Mouse (Mus musculus) gastrocnemius, postnatal 36 days (tissue): ENCODE data around the gene Rhod. TPM values are rescaled to one million over a fixed set of nuclear protein-coding genes. Genes with fewer than 3 reads are reported as not detected.
"Not testable (repeated sequence)": the region's sequence is repeated elsewhere in the genome, so short reads cannot be mapped to it uniquely, and the experiment has no call there.

Experiments used
- DNase-seq, 2 experiments: peaks; one replicate each; pipeline ENCODE4 v3.0.0; 2022
- intact Hi-C: fragments of 180-260 bp; cut with DNase I; formaldehyde crosslinking; loops from one replicate; pipeline ENCODE4 v1.15.1; 2025
- long read RNA-seq, 2 experiments: library from polyadenylated mRNA; stranded (forward); transcript quantifications; one replicate each; pipeline ENCODE4 v2.0.0; 2021
- total RNA-seq, 2 experiments: library from RNA; stranded (reverse); gene quantifications; 2 replicates each; pipeline ENCODE4 v1.2.3; 2021

The Rhod gene
- under 1 TPM; 0.39 to 0.69 TPM for total RNA-seq
- long read RNA-seq, experiment 1: 0 reads
- long read RNA-seq, experiment 2, partial matches to known transcripts: 0 of 1 reads
- long read RNA-seq, experiment 2, other reads (novel, unspliced or antisense): 0 of 1 reads

DNA sequence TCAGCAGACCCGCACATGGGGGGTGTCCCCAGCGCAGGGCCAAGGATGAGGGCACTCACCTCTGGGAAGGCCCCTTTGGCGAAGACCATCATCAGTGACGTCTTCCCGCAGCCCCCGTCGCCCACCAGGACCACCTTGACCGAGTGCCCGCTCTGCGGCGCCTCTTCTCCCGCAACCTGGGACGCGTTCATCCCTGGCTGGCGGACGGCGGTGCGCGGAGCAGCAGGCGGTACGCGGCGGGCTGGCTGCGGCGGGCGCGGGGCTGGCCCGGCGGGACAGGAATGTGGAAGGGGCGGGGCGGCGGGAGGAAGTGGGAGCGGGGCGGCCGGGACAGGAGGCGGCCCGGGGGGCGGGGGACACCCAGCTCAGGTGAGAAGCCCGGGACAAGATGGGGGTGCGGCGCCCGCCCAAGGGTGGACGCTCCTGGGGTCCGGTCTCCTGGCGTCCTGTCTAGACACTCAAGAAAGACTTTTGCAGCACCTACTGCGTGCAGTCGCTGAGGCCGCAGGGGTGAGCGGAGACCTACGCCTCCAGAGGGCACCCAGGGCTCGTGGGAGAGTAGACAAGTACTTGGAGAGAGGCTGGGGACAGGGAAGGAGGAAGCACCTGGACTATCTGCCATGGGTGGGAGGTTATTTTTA, at the start of gene Rhod:
Gene Rhod (minus strand): TSS at position 272 of the 641 bp plus-strand sequence.
- DNase-seq: peak in 1 of 2 experiments; percentile 33

DNA sequence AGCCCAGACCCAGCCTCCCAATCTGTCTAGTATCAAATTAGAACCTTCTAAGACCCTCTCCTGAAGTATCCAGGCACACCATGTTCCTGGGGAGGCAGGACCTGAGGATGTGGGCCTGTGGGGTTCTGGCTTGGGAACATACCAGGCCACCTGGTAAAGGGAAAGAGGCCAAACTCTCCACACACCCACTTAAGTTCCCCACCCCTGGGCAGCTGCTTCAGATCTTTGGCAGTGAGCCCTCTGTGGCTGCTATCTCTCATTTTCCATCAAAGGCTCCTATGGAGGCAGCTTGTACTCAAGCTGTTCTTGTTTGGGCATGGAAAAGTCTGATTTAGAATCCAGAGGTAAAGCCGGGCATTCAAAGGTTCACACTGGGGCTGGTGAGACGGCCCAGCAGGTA, 48.6 kb upstream of the Rhod start:
- intact Hi-C loops: no loop called here

More for the DNA sequence above, at the start of gene Rhod:
- intact Hi-C loops: no loop called here

DNA sequence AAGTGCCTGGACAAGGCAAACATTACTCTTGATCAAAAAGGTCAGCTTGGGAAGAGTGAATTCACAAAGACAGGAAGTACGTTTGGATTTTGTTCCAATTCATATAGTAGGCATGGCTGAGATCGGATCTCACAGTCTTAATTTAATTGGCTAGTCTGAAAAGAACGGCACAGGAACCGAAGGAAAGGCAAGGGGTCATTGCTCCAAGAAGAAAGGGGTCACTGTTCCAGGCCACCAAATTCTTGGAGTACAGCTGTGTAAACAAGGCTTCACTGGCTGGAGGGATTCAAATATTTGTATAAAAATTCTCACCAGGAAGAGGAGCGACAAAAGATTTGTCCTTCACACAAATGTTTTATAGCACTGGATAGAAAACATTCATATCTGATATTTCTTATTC, 45.8 kb upstream of the Rhod start:
- DNase-seq: no peak

More for the DNA sequence above, 48.6 kb upstream of the Rhod start:
- DNase-seq: no peak

DNA sequence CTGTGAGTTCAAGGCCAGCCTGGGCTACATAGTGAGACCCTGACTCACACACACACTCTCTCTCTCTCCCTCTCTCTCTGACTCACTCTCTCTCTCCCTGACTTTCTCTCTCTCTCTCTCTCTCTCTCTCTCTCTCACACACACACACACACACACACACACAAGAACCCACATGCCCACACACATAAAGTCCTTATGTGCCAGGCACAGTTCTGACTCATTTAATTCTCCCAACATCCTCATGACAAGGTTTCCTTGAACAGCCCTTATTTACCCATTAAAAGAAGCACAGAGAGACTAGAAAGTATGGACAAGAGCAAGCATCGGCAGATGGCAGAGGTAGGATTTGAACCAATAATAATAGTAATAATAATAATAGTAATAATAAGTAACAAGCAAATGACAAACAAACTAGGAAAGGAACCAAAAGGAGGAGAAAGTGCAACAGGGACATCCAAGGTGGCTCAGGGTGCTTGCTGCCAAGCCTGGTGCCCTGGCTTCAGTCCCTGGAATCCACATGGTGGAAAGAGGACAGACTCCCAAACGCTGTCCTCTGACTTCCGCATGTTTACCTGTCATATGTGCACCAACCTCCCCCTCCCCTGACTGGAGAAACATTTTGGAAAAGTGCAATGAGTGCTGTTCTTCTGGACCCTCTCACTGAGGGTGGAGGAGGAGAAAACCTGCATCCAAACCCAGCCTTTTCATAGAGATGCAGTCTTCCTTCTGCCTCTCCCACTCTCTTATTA, 43.1 kb upstream of the Rhod start:
- intact Hi-C loops: no loop called here
- DNase-seq: no peak

More for the DNA sequence above, 45.8 kb upstream of the Rhod start:
- intact Hi-C loops: no loop called here

DNA sequence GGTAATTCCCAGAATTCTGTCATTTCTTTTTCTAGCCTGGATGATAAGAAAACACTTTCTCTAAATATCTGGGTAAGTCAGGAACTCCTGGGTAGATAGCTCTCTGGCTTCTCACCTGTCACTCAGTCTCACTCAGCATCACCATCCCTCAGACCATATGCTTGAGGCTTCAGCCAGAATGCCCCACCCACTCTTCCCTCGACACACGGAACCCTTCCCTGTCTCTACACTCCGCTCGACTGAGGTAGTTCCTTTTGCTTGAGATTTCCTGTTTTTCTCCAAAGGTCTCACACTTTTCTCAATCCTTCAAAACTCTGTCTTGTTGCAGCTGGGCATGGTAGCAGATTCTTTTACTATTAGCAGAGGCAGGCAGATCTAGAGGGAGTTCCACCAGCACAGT, 42.1 kb upstream of the Rhod start:
- DNase-seq: no peak
- intact Hi-C loops: no loop called here

DNA sequence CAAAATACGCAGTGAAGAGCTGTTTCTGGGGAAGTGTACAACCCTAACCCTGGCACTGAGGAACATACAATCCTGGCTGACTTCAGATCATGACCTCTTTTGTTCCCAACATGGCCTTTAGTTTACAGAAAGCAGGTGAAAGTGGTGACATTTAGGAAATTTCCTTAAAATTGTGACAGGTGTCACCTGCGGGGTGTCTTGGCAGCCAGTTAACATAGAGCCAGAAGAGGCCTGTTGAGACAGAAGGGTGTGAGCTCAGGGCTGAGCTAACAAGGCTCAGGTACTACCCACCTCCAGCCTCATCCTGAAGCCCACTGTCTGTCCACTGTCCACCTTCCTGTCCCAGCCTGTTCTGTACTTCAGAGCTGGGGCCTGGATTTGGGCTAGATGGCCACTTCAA, 40.8 kb upstream of the Rhod start:
- no peak for DNase-seq
- intact Hi-C loops: no loop called here

DNA sequence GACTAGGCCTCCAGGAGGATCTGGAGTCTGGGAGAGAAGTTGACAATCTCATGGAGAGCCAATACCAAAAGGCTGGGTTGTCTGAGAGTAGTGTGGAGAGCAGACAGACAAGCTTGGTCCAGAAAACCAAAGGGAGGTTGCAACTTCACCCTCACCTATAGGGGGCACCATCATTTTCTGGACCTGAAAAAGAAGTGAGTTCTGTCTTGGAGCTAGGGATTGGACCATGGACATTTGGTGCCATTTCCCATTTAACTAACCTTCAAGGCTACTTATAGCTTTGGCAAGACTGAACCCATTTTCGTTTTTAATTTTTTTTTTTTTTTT, 38.9 kb upstream of the Rhod start:
- DNase-seq: no peak
- intact Hi-C loops: no loop called here

DNA sequence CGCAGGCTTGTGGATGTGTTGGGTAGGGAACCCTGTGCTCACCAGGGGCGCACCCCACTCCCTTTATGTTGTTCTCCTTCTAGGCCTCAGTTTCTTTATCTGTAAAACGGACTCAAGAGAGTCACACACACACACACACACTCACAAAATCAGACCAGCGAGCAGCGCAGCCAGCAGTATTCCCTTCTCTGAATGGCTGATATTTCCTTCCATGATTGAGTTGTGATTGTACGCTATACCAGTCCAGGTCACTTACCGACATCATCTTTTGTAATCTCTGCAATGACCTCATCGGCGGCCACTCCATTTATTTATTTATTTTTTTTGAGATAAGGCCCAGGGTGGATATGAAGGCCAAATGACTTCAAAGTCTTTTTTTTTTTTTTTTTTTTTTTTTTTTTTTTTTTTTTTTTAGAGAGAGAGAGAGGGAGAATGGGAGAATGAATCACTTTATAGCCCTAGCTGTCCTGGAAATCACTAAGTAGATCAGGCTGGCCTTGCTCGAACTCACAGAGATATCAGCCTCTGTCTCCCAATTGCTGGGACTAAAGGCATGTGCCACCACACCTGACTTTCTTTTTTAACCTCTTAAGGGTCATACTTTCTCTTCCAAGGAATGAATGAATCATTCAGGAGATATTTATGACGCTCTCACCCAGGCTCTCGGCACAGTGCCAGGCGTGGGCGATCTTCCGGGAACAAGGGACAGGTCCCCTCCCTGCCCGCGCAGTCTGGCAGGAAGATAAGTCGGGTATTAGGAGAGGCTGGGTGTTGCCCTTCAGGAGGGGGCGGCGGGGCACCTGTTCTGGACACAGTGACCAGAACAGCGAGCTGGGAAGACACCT, 38.3 kb upstream of the Rhod start, which contains the start of gene Syt12:
Gene Syt12 (minus strand): TSS at position 103 of the 845 bp plus-strand sequence.
- DNase-seq: no peak
- intact Hi-C loops: no loop called here

DNA sequence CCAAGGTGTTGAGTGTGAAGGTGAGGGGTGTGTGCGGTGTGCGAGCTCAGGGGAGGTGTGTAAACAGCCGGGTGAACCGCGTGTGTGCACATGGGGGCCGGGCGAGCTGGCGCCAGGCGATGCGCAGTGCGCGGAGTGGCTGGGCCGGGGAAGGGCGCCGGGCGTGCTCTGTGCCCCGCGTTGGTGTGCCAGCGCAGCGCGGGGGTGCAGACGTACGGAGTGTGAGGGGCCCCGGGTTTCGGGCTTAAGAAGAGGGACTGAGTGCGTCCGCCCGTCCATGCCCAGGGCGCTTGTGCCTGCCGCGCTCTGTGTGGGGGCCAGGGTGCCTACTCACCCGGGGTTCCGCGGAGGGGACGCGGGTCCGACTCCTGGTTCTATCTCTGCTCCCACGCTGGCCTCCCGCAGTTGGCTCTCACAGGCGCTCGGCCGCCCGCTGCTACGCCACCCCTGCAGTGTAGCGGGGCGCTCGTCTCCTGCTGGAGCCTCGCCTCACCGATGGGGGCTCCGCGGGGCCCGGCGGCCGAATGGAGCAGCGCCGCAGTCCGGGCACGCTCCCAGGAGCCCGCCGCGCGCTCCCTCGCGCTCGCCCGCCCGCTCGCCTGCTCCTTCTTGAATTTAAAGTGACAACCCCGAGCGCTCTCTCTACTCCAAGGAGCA, 37.5 kb upstream of the Rhod start:
- DNase-seq: peak in 1 of 2 experiments; percentile 25
- intact Hi-C loops: no loop called here

DNA sequence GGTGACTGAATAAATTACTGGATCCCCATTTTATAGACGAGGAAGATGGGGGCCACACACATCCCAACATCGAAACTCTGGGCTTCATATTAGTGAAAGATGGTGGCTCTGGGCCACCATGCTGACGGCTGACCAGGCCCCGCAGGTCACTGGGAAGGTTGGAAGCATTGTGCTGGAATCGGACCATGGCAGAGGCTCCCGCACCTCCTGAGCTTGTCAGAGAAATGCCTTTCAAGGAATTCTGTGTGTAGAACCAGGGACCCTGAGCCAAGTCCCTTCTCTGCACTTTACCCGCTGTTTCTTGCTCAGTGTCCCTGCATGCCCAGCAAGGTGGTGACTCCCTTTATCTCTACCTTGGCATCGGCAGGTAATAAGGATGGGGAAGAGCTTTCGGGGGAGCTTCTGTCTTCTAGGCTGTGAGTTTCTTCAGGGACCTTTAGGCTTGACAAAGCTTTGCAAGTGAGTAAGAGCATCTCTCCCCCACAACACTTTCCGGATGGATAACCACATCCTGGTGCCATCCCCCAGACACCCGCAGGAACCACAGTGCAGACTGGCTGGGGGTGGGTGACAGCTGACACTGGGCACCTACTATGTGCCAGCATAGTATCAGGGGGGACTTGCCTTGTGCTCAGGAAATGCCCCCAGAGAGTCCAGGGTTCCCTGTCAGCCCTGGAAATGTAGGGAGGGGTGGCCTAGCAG, 36.1 kb upstream of the Rhod start:
- no peak for DNase-seq
- intact Hi-C loops: no loop called here

DNA sequence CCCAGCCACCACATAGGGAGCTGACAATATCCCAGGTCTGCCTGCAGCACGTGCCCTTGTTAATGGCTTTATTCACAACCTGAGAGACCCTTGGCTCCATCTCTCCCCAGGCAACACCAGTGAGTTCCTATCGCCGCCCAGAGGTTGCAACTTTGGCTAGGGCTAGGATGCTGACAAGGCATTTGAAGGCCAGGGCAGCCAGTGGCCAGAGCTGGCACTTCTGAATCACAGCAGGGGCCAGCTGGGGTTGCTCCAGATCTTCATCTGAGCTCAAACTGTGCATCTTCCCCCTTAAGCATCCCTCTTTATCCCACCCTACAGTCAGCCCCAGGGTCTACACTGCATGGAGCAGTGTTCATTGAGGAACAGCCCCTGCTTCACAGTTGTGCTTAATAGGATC, 35.5 kb upstream of the Rhod start:
- intact Hi-C loops: no loop called here
- no peak for DNase-seq

DNA sequence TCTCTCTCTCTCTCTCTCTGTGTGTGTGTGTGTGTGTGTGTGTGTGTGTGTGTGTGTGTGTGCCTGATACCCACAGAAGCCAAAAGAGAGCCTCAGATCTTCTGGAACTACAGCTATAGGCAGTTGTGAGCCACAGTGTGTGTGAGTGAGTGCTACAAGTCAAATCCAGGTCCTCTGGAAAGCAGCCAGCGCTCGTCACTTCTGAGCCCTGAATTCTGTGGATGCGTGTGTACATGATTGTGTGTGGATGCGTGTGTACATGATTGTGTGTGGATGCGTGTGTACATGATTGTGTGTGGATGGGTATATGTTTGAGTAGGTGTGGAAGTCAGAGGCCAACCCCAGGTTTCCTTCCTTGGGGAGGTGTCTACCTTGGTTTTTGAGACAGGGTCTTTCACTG, 34.3 kb upstream of the Rhod start:
- no peak for DNase-seq
- intact Hi-C loops: no loop called here

DNA sequence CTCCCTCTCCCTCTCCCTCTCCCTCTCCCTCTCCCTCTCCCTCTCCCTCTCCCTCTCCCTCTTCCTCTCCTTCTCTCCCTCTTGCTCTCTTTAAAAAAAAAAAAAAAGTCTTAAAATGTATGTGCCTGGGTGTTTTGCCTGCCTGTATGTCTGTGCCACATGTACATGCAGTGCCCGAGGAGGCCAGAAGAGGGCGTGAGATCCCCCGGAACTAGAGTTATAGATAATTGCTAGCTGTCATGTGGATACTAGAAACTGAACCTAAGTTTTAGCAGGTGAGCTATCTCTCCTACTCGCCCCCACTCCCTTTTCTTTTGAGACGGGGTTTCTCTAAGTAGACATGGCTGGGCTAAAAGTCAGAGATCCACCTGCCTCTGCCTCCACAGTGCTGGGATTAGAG, 29.1 kb upstream of the Rhod start:
- intact Hi-C loops: no loop called here
- DNase-seq: no peak

DNA sequence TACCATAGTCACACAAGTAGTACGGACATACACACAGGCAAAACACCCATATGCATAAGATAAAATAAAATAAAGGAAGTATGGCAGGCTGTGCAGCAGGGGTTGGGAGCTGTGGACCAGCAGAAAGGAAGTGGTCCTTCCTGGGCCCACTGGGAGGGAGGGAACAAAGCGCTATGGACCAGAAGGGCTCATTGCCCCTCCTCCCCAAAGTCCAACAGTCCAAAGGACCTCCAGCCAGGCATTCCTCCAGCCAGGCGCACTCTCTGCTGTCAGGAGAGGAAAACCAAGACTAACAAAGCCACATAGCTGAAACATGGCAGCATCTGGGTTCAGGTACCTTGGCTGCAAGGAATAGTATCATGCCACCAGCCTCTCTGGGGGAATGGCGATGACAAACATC, 25.4 kb upstream of the Rhod start:
- intact Hi-C loops: no loop called here
- DNase-seq: no peak

DNA sequence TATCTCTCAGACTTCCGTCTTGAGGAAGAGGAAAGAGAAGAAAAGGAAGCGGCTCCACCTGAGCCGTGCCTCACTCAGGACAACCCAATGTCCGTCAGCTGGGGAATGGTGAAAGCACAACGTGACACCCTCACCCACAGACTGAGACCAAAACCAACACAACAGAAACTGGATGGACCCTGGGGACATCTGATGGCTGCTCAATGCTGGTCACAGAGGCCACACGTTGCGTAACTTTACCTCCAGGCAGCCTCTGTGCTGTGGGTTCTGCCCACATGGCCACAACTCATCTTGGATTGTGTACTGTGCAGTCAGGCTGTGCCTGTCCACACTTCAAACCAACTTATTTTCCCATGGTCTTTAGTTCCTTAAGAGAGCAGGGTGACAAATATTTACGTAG, 22.7 kb upstream of the Rhod start:
- DNase-seq: no peak
- intact Hi-C loops: no loop called here

DNA sequence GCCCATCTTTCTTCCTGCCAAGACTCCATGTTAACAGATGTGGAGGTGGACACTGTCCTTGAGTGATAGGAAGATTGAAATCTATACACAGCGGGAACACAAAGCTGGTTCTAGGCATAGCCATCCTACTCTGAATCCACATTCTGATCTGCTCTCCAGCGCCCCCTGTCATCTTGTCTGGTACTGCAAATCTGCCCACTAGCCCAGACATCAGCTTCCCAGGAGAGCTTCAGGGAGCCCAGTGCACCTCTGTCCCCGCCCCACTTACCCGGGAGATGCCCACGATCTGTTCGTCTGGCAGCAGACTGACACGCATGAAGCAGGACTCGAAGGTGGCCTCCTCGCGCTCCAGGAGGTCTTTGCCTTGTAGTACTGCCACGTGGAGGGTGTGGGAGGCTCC, 17.0 kb upstream of the Rhod start:
- peak in 1 of 2 experiments; percentile 31 for DNase-seq
- intact Hi-C loops: no loop called here

DNA sequence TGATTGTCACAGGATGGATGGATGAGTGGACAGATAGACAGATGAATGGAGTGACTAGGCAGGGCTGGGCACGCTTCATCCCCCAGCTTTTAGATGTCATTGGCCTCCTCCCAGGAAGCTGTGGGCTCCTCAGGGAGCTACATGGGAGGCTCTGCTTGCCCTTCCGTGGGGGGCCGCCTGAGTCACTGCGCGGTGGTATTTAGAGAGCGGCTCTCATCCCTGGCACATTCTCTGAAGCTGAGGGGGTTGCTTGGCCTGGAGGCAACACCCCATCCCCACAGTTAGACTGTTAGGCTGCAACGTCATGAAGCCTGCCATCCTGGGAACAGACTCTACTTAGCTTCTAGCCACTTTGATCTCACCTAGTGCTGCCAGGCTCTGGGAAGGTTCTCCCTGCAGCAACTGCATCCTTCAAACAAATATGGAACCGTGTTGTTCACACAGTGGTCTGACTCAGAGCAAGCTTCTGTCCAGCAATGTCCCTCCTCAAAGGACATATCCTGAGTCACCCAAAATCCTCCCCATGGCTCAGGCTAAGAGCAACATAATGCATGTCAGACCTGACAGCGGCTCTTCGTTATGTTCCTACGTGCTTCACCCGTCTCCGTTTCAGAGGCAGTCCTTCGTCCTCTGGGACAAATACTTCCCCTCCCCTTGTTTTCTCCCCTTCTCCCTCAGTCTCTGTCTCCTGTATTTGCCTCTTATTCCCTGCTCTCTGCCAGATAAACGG, 16.0 kb upstream of the Rhod start:
- intact Hi-C loops: no loop called here
- no peak for DNase-seq

DNA sequence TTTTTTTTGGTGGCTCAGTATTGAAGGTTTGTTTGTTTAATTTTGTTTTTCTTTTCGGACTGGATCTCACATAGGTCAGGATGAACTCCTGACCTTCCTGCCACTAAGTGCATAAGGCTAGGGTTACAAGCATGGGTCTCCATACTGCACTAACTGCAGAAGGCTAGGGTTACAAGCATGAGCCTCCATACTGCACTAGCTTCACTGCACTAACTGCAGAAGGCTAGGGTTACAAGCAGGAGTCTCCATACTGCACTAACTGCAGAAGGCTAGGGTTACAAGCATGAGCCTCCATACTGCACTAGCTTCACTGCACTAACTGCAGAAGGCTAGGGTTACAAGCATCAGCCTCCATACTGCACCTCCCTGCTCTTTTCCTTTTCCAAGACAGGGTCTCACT, 14.8 kb upstream of the Rhod start:
- DNase-seq, intact Hi-C loops: not testable (repeated sequence)

DNA sequence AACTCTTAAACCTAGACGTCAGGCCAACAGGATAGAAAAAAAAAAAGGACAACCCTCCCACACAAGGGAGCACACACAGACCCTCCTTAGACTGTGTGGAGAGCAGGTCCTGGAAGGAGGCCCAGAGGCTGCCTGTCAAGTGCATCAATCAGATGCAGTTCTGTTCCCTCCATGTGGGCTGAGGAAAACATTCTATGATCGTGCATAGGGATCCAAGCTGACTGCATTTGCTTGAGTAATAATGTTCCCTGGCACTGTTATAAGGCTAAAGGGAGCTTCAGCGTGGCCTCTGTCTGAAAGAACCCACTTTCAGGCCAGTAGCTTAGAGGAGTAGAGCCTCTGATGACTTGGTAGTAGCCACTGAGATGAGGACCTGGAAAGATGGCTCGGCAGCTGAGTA, 13.3 kb upstream of the Rhod start:
- no peak for DNase-seq
- intact Hi-C loops: no loop called here
